Mouse (Mus musculus) layer of hippocampus, adult 9-10 months (tissue): ENCODE measurements at regions not wholly inside any gene's neighbourhood (a gene's known extent, or its start where the extent isn't known, plus 50 kb on each side); places are given as distances from the start of the nearest gene placed in this dataset.
A peak's percentile ranks its signal among the peaks of the same experiment; 100 is the strongest.
"Not testable (repeated sequence)": the region's sequence is repeated elsewhere in the genome, so short reads cannot be mapped to it uniquely, and the experiment has no call there.

ENCODE experiments used
- DNase-seq: peaks from one replicate; pipeline ENCODE4 v3.0.0; 2022; ENCODE audit warnings: low spot score

DNA sequence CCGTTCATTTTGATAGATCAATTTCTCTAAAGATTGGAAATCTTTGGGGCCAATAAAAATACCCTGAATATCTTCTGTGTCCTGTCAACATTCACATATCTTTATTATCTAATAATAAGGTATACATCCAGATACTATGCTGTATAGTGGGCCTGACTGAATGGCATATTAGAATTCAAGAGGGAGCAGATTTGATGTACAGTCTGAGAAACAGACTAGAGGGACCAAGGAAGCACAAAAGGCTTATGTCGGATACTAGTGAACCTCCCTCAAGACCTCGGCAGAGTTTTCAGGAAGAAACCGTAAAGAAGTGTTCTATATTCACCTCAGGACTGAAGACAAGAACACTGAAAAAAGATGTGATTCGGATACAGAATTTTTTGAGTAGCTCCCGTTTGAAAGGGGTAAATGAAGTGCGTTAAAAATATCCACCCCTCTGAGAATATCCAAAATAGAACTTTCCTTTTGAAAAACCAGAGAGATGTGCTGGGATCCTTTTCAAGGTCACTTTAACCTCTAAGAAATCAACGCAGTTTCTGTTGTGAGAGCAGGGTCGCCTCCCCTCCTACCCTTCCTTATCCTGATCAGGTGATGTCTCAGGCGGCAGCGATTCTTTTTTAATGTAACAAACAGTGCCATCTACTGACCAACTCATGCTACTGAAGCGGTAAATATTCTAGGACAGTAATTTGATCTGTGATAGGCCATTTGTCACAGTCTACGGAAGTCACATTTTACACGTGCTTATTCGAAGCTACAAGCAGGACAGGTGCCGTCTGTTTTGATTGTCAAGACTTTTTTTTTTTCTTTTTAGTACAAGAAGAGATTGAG, 485.1 kb upstream of the Hsf2 start:
- peak; percentile 70 for DNase-seq

DNA sequence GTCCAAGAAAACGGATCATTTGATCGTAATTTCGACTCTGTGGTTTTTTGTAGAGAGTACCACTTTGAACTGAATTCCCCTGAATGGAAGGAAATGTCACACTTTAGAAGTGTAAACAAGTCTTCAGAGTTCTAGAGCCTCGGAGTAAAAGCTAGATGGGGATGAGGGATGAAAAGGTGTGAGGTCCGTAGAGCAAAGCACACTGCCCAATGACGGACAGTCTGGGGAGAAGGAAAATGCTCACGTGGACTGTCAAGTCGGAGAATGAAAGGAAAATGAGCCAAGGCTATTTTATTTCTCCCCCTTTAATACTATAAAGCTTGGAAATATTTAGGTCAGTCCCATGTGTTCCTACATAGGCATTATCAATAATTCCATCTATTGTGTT, 484.5 kb upstream of the Hsf2 start:
- no peak for DNase-seq

DNA sequence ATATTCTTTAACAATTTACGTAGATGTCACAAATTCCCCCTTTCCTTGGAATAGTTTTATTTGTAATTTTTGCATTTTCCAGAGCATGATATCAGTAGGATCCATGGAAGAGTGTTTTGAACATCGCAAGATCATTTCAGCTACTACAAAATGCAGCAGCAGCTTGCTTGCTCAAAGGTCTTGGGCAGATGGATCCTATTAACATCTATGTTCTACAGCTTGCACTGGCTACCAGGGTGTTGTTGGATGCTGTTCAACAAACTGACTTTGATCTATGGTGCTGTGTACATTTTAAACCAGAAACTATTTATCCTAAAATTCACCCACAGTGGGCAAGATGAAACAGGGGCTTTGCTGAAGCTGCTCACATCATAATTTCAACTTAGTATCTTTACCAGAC, 448.5 kb upstream of the Hsf2 start:
- no peak for DNase-seq

DNA sequence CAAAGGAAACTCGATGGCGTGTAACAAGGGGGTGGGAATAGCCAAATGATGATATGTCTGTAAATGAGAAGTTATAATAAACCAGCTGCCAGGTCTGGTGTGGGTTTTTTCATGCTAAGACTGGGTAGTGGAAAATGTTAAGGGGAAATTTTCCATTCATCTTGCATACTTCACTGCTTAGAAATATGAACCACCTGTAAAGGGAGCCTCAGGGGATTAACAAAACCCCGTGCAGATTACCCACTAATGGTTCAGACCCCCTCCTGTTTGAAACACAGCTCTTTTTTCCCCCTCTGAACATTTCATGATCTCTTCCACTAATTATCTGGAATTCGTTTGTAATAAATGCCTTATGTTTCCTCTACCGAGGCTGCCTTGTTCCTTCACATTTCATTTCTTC, 446.0 kb upstream of the Hsf2 start:
- no peak for DNase-seq

DNA sequence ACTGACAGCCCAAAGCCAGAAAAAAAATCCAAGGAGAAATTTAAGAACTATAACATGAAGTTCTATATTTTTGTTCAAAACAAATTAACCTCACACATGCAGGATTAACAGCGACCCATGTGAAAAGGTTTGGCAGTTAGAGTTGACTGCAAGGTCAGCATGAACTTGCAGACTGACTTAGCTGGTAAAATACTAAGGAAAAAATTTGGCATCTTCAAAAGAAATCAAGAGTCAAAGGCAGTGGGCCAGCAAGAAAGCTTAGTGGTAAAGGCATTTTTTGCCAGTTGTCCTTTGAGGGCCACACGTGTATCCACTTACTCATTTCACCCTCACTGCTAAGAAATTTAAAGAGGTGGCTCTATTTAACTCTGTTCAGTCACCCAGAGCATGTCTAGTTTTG, 440.2 kb upstream of the Hsf2 start:
- DNase-seq = no peak

DNA sequence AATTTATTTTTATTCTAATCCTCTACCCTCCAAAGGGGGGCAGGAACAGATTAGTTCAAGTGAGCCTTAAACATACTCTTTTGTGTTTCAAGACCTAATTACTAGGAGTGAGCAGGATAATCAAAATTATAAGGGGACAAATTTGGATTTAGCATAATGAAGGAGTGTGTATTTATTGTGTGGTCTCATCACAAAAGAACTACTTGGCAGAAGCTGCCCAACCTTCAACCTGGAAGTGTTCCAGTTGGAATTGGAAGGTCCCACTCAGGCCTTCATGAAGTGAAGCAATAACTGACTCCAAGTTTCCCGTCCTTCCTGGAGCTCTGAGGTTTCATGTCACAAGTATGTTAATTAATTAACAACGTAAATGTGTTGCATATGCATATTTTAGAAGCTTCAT, 439.3 kb upstream of the Hsf2 start:
- DNase-seq = no peak

DNA sequence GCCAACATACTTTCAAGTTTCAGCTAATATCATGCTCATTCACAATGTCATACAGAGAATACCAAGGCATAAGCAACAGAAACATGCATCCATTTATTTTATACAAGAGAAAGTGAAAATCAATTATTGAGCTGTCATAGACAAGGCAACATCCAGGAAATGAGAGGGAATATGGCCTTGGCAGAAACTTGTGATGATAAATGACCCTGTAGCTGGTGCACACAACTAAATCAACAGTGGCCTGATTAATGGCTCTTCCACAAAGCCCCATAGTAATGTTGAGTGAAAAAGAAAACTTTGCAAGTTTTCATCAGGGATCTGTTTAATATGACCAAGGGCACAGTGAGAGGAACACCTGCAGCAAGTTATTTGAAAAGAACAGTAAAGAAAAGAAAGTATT, 438.5 kb upstream of the Hsf2 start:
- no peak for DNase-seq

DNA sequence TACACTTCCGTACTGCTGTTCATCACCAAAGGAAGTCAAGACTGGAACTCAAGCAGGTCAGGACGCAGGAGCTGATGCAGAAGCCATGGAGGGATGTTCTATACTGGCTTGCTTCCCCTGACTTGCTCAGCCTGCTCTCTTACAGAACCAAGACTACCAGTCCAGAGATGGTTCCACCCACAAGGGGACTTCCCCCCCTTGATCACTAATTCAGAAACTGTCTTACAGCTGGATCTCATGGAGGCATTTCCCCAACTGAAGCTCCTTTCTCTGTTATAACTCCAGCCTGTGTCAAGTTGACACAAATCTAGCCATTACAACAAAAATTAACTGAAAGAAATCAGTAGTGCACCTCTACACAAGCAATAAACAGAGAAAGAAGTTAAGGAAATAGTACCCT, 432.8 kb upstream of the Hsf2 start:
- DNase-seq = not testable (repeated sequence)

DNA sequence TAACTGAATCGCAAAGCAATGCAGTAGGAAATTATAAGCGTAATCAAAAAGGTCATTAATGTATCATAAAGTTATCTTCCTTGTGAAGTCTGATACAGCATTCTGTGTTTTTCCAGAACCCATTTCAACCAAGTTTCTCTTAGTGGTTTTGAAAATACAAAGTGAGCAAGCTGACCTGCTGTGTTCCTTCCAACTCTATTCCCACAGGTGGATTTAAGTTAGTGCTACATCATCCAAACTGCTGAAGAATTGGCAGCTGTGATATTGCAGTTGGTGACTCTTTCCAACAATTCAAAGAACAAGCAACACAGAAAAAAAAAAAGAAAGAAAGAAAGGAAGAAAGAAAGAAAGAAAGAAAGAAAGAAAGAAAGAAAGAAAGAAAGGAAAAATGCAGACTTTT, 396.1 kb upstream of the Hsf2 start:
- no peak for DNase-seq

DNA sequence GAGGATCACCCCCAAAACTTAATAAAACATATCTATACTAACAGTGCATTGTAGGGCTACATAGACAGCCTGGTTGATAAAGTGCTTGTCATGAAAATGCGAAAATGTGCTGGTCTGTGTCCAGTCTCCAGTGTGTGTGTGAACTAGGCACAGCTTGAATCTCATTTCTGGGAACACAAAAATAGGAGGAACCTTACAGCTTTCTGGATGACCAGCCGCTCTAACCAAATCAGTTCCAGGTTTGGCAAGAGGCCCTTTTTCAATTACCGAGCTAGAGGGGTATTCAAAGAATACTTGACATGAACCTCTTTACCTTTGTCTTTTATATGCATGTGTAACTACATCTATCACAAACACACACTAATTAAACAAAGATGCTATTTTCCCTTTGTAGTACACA, 390.3 kb upstream of the Hsf2 start:
- no peak for DNase-seq

DNA sequence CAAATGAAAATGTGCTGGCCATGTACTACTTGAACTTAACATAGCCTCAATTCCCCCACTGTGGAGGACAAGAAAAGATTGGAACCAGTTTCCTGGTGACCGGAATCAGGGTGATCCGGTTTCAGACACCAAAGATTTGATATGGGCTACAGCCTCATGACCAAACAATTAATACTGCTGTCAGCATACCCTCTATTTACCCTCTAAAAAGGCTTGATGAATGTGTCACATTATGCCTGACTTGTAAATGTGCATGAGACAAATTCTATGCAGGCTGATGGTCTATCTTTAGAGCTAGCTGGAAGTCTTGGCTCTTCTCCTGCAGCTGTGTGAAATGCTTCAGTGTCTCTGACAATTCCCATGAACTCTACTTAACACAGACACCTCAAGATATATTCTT, 372.8 kb upstream of the Hsf2 start:
- DNase-seq = no peak

DNA sequence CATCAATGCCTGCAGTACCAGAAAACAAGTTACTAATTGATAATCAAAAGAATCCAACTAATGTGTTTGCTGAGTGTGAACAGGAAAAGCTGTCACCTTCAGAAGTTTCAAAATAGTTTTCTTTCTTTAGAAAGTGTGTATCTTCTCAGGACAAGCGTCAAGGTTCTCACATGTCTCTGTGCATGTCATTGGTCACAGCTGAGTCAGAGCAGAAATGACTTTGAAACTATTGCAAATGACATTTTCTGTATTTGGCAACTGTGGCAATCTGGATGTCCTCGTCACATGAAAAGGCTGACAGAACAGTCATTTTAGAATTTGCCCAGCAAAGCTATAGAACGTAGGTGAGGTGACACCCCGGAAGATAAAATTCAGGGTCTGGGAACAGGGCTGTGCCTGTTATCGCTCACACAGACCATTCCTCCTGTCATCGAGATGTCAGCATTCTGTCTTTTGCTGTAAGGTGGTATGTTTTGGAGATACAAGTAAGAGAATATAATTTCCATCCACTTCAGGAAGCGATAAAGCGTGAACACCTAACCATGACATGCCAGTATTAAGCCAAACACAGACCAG, 371.4 kb upstream of the Hsf2 start:
- no peak for DNase-seq

DNA sequence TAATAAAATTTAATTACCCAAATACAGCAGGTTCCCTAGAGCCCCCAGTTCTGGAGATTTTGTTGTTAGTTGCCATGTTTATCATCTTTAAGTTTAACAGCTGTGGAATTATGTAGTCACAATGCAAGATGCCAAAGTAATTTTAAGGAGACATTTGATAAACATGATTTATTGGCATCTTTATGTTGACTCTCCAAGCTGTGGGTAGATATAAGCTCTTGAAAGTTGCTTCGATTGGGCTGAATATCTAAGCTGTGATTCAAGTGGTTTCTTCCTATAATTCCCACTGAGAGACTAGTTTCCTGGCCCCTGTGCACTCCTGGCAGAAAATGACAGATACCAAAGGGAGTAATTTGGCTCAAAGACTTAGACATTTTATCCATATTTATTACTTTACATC, 364.7 kb upstream of the Hsf2 start:
- DNase-seq = no peak

DNA sequence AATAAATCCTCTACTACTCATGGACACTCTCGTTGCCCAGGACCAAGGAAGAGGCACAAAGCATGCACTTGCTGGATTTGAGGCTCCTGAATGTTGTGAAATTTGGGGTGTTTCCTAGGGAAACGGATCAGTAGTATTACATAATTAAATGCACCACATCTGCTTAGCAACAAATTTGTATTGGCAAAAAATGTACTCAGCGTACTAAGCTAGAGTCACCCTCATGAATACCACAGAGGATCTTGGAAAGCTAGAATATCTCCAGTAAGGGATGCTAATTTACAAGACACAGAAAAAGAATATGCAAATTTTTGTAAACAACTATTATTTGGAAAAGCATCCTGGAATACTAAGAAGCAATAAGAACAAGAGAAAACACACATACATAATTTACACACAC, 359.0 kb upstream of the Hsf2 start:
- peak; percentile 2 for DNase-seq

DNA sequence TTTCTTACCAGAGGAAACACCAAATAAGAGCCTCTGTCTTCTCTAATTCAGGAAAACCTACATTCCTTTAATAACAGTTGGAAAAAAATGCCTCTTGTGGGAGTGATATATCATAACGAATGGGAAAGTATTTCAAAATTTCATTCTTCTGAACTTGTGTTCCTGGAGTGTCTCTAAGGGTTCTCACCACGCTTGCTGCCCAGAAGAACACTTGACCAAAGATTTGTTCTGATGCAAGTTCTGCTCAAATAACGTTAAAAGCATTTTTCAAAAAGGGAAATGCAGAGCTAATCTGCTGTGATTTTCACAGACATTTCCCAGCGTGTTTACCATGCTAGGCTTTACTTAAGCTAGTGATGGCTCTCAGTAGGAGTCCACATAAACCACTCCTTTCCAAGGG, 329.8 kb upstream of the Hsf2 start:
- DNase-seq = no peak

DNA sequence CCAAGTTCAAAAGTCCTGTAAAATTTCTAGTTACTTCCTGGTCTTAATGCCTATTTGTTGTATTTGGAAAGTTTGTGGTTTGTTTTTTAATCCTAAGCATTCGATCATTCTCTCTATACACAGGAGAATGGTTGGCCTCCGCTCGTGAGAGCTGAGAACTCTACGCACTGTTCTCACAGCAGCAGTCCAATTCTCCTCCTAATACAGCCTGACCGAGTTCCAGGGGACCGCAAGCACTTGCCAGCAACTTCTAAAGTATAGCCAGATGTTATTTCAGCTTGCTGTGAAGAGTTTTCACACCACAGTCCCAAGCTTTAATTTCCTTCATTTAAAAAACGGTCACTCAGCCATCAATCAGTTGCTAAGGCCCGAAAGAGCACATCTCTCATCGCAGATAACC, 329.3 kb upstream of the Hsf2 start:
- DNase-seq = no peak

DNA sequence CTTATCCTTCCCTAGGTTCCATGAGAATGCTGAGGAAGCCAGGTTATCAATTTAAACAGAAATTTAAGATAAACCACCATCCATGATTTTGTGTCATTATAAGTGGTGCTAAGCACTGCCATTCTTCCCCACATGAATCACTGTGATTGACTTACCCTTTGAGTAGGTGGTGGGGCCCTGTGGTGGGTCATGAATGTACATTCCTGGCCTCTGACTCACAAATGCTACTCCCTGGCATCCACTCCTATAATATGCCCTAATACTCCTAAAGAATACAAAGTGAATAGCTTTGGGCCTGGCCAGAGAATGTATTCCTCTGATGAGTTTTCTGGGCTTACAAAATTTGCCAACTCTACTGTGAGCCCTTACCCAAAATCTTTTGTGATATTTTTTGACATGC, 325.6 kb upstream of the Hsf2 start:
- DNase-seq = no peak

DNA sequence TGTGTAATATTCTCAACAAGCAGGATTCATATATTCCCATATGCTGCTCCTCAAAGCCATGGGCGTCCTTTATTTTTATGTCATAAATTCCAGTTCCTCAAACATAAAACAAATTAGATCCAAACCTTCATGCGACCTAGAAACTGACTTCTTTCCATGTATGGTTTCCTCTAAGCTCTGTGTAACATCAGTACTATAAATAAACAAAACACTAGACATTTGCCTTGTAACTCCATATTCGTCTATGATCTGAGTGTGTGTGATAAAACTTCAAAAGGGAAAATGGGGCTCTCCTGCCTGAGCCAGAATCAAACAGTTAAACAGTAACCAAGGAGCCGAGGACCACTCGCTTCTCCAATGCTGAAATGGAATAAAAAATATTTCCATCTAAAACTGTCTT, 322.8 kb upstream of the Hsf2 start:
- no peak for DNase-seq

DNA sequence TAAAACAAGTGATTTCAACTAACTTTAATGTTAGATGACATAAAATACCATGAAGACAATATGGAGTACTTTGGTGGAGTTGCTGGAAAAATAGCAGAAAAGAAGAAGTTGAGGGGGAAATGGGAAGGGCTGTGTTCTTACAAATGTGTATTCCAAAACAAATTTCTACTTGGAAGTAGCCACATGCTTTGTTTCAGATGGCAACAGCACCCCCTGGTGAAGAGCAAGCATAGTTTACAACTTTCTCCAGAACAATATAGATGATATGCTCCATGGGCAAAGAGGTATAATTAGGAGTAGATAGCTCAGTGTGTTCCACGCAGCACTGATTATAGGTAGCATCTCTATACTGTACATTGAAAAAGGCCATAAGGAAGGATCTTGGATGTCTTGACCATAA, 302.6 kb upstream of the Hsf2 start:
- no peak for DNase-seq

DNA sequence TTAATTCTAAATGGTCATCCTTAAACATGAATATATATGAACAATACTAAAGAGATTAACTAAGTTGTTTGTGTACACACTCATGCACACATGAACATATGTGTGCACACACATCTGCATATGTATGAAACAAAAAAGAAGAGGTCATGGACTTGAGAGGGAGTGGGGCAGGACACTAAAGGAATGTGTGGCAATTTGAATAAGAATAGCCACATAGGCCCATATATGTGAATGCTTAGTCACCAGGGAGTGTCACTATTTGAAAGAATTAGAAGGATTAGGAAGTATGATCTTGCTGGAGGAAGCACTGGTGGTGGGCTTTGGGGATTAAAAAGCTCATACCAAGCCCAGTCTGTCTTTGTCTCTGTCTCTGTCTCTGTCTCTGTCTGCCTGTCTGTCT, 275.5 kb upstream of the Hsf2 start:
- DNase-seq = no peak

DNA sequence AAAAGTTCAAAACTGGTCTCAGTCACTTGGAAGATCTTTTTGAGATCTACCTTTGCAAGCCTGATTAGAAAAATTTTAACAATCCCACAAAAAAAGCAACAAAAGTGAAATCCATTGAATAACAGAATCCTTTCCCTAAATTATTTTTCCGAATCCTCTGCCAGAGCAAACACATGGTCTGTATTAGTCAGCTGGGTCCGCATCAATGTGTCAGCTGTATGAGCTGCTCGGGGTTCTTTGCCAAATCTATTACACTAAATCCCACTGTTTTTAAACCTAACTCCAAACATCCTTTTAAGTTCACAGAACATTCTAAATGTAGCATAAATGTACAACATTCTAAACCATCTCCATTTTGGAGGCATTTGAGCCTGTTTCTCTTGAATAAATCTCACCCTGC, 255.1 kb upstream of the Hsf2 start:
- DNase-seq = peak; percentile 15

DNA sequence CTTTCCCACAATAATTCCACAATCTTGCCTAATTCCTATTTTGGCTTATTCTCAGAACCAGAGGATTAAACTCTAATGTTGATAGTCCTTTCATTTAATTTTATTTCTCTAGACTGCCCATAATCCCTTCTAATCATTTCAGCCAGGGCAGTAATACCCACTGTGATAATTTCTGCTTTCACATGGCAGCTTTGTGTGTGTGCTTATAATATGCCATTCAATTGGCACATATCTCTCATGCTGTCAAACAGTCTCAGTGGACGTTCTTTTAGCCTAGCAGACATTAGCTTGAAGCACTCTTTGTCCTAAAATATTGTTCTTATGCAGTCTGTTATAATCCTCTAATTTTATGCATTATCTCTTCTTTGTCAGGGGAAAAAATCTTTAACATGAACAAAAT, 205.0 kb upstream of the Hsf2 start:
- no peak for DNase-seq

DNA sequence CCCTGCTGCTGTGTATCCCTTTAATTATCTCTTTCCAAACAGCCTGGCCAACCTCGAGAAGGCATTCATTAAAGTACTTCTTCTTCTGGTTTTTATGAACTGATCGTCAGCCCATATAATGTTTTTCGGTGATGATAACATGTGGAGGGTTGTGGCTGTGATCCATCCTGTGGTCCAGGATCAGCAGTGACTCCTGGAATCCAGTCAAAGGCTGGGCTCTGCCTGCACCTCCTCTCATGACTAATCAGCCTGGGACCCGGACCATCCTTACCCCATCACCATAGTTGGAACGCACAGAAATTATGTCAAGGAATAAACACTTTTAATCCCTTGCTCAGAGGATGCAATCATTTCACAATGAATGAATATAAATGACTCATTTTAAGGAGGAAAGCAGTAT, 203.3 kb upstream of the Hsf2 start:
- DNase-seq = no peak

DNA sequence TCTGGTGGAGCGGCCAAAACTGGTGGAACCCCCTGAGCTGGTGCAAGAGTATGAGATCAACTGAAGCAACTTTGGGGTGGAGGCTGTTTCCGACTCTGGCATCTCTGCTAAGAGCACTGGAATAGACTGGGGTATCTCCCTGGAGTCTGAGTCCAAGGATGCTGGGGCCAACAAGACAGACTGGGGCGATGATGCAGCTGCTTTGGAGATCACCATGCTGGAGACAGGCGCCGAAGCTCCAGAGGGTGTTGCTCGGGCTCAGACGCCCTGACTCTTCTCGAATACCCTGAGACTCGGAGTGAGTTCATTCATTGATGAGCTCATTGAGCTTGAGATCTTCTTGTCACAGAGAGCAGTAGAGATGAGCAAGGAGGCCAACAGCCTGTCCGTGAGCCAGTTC, 194.6 kb upstream of the Hsf2 start:
- no peak for DNase-seq
